Mouse (Mus musculus): Measurements from ENCODE around the gene Defa35.
"Not testable (repeated sequence)": the region's sequence is repeated elsewhere in the genome, so short reads cannot be mapped to it uniquely, and the experiment has no call there.

Gene Defa35

DNA sequence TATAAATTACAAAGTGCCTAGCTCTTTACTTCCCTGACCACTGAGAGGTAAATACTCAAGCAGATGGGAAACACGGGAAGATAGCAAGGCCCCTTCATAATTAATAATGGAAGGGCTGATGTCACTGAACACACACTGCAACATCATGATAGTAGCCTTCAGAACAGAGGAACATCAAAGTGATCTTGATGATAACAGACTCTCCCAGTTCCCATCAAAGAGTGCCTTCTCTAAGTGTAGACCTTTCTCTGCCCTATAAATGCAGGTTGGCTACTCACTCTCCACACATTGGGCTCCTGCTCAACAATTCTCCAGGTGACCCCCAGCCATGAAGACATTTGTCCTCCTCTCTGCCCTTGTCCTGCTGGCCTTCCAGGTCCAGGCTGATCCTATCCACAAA, at the start of gene Defa35:
Defa35 (plus strand) TSS at position 301 of the 400 bp plus-strand sequence.
- not testable (repeated sequence) for ATAC-seq (ENCODE audit: insufficient number of reproducible peaks, low FRiP score, low TSS enrichment)

- ATAC-seq (ENCODE audit: insufficient number of reproducible peaks, low FRiP score, low TSS enrichment), result not testable (repeated sequence)
Measured at GRCm38 (mm10) chr8:21025245-21025644, 39.6 kb upstream of the Defa35 start, which contains the start of gene Defa21. Defa21 (plus strand) TSS chr8:21025545.

DNA sequence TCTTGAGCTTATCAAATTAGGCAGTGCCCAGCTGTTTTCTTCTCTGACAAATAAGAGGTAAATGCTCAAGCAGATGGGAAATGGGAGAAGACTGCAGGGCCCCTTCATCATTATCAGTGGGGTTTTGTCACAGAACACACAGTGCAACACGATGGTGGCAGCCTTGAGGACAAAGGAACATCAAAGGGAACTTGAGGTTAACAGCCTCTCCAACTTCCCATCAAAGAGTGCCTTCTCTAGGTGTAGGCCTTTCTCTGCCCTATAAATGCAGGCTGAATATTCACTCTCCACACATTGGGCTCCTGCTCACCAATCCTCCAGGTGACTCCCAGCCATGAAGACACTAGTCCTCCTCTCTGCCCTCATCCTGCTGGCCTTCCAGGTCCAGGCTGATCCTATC, 10.1 kb upstream of the Defa35 start, which contains the start of gene Defa23:
Defa23 (plus strand) TSS at position 301 of the 400 bp plus-strand sequence.
- not testable (repeated sequence) for ATAC-seq (ENCODE audit: insufficient number of reproducible peaks, low FRiP score, low TSS enrichment)

GRCm38 (mm10) chr8:21084142-21084541, 19.3 kb downstream of the Defa35 start, which contains the start of gene Defa25:
Defa25 (plus strand) TSS chr8:21084442.
- not testable (repeated sequence) for ATAC-seq (ENCODE audit: insufficient number of reproducible peaks, low FRiP score, low TSS enrichment)

DNA sequence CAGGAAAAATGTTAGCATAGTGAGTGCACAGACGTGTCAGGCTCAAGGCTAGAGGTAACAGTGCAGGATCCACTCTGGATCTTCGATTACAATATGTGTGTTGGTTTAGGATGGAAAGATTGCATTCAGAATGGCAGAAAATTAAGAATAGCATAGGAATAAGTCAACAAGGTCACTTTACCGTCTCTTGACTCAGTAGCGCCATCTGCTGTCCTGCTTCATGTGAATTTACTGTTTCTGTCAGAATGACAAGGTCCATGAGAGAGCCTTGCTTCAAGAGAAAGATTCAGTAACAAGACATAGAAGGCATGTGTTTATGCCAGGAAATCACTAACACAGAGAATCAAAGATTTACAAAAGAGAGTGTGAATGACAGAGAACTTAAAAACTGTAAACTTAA, 28.3 kb downstream of the Defa35 start:
- ATAC-seq (ENCODE audit: insufficient number of reproducible peaks, low FRiP score, low TSS enrichment), result no peak

DNA sequence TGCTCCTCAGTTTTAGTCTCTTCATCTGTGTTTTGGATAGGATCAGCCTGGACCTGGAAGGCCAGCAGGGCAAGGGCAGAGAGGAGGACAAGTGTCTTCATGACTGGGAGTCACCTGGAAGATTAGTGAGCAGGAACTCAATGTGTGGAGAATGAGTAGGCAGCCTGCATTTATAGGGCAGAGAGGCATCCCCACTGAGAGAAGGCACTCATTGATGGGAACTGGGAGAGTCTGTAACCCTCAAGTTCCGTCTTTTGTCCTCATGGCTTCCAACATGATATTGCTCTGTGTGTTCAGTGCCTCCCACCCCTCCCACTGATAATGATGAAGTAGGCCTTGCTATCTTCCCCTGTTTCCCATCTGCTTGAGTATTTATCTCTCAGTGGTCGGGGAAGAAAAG, 31.1 kb downstream of the Defa35 start, which contains the start of gene Gm14851:
Gm14851 (minus strand) TSS at position 101 of the 400 bp plus-strand sequence.
- ATAC-seq (ENCODE audit: insufficient number of reproducible peaks, low FRiP score, low TSS enrichment), result not testable (repeated sequence)
